Mouse (Mus musculus): ENCODE measurements at regions not wholly inside any gene's neighbourhood (a gene's known extent, or its start where the extent isn't known, plus 50 kb on each side); places are given as distances from the start of the nearest gene placed in this dataset.

DNA sequence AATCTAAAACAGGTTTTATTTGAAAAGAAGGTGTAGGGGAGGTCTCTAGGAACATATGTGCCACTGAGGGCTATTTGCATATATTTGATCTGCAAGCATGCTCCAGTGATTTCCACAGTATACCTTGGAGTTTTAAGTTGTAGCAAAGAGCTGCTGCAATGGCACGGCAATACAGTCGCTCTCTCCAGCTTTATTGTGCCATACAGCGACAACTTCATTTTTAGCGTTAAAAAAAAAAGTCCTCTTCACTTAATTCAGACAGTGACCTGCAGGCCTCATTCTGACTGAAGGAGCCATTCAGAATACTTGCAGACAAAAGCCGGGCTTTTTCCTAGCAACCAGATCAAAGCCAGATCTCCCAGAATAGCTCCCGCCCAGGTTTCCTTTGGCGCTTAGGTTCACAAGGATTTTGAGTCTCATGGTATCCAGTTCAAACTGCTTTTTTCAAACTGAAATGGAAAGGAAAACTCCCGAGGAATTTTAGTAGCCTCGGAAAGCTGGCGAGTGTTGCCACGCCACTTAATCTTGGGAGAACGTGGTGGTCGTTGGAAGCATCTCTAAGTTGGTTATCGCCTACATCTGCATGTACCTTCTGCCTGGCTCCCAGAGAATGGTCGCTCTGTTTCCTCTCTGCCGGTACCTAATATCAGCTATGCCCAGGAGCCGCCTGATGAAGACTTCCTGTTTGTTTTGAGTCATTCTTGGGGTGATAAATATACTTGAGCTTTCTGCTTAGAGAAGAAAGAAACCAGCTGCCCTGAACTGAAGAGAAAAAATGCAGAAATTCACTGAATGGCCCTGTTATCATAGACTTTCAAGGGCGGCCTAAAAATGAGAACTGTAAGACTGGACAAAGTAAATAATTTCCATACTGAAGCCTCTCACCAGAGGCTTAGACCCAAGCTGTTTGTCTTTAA lies 67.8 kb upstream of the Zeb2 start:
- DNase-seq (ENCODE audit: low spot score) = peak; percentile 50

DNA sequence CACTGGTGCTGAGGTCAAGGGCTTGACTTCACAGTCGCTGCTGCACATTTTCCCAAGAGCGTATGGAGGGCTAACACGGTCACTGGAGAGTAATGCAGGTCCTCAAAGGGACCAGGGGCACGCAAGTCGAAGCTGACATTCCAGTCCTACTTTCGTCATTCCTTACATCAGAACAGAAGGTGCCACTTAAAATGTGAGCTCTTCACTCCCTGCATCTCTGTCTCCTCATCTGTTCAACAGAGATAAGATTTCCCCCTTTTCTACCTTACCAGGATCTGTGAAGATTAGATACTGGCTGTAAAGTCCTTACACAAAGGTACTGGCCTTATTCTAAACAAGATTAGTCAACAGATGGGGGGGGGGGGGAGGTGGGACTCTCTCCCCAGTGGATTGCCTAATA lies 67.0 kb upstream of the Zeb2 start:
- peak; percentile 51 for DNase-seq (ENCODE audit: low spot score)

DNA sequence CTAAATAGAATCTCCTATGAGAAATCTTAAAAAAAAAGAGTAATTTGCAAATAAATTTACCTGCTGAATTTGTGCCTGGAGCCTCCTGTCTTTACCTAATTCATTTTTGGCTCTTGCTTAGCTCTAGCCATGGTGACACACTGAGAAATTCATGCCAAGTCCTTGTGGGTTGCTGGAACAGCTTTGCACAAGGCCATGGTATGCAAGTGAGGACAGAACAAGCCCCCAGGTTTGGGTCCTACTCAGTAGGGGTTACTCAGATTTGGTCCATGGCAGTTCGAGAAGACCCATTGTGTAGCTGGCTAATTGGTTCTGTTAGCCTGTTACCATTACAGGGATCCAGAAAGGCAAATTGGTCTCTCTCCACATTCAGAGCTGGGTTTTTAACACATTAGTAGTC lies 65.7 kb upstream of the Zeb2 start:
- no peak for DNase-seq (ENCODE audit: low spot score)

DNA sequence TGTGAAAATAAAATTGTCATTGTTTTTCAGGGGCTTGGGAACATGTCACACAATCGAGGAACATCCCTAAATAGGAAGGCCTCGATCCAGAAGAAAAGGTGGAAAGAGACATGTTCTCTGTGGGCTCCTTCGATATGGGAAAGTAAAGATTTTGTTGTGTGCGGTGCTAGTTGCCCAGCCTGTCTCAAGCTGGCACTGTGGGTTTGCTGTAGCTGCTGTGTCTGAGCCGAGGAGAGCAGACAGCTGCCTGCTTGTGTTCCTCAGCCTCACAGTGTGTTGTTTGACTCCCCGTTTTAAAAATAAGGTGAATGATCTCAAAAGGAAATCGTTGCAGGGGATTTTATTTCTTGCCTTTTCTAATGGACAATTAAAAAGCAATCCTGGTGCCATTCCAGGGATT lies 64.4 kb upstream of the Zeb2 start:
- DNase-seq (ENCODE audit: low spot score) = no peak

DNA sequence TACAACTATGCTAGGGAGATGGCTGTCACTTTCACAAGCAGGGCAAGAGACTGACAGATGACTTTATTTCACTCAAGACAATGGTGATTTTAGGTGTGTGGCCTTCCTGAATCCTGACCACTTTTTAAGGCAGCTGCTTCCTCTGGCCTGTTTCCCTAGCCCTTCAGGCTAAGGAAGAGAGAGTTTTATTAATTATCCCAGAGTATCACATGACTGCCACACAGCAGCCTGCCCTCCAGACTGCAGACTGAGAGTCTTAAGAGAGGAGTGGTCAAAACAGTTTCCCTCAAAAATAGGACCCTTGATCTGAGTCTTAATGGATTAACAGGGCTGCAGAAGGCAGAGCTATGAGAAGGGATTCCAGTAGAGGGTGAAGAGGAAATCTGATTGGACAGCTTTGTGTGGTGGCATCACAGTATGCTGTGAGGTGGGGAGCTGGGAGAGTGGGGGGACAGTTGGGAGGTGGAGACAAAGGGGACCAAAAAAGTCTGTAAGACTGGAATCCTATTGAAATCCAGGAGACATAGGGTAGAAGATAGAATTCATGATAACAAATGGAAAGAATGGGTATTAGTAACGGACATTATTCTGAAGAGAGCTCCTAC lies 61.8 kb upstream of the Zeb2 start:
- DNase-seq (ENCODE audit: low spot score) = no peak

DNA sequence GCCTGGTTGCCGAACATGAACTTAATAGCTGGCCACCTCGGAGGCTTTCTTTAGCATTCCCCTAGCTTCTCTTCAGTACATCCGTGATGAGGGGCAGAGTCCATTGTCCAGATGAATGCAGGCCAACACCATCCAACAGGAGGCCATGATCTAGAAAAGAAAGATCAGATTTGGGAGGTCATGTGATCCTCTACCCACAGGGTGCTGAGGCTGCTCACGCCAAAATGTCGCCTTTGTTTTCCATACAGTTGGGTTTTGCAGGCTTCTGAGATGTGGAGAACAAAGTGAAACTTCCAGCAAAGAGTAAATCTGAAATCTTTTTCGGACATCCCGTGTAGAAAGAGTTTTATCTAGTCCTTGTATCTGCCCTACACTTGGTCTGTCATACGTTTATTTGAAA lies 55.2 kb upstream of the Zeb2 start:
- DNase-seq (ENCODE audit: low spot score) = no peak

DNA sequence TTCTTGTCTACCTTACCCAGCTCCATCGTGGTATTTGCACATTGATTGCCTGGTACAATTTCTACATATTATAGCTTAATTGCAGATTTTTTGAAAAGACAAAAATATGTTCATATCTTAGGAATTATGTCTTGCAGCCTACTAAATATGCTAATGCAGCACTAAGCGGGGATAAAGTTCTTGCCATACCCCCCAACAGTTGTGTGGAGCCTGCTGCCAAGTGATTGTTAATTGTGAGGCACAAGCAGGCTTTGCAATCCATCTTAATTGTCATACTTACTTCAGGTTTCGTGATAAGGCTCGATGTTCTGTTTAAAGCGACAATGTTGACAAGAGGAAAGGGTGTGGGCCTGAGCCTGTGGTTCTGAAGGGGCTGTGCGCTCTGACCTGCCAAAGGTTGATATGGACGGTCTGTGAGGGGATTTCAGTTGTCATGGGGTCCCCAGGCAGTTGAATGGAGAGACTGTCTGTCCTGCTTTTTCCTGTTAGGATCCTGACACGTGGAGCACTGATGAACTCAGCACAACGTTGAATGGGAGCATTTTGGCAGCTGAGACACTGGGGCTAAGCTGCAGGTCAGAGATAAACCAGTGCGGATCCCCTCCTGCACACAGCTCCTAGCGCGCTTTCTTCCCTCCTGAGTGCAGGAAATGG lies 54.5 kb upstream of the Zeb2 start:
- peak; percentile 66 for DNase-seq (ENCODE audit: low spot score)

DNA sequence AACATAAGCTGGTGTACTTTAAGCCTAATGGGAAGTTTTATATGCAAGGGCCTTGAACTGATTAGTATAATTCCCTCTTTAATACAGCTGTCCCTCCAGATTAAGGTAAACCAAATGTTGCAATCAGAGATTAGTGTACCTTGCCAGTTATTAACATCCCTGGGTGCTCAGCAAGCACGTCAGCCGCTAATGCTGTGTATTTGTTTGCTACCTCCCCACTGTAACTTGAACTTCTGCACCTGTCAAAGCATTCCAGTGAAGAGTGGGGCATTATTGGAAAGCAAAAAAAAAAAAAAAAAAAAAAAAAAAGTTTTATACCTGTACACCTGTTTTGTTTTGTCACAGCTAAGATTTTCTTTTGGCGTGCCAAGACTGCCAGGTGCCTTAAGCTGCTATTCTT lies 53.1 kb upstream of the Zeb2 start:
- DNase-seq (ENCODE audit: low spot score) = no peak

DNA sequence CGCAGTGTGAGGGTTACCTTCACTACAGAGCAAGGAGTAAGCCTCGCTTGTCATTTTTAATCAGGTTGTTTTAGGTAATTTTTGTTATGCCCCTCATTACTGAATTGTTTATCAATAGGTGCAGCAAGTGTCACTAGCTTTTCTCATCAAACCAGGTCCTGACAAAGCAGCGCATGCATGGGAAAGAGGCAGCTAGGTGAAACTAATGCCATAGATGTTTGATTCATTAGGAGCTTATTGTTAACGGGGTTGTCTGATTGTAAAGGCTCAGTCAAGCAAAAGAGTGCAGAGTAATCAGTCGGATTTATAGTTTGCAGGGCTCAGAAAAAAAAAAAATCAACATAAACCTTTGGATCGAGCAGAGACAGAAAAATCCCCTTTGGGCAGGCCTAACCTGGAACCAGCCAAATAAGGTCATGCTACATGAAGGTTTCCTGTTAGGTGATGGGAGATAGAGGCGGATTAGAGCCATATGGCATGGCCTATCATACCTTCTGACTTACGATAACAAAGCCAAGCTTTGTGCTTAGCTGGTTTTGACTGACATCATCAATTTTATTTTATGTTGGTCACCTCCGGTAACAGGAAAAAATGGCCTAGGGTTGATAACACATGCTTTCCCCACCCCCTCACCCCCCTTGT lies 52.4 kb upstream of the Zeb2 start:
- DNase-seq (ENCODE audit: low spot score) = no peak

DNA sequence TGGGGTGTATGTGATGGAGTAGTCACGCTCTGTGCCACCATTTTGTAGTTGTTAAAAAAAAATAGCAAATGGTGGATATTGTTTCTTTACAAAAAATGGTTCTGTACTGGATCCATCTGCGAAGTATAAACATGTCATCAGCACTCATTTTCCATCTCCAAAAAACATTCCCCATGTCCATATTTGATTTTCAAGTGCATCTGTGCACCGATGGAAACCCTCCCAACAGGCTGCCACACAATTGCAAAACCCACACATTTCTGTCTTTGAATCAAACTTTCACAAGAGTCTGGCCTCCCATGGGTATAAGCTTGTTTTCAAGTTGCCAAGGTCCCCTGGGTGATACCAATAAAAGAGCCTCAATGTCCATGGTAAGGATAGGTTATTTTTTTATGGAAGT lies 51.4 kb upstream of the Zeb2 start:
- no peak for DNase-seq (ENCODE audit: low spot score)
